Mouse (Mus musculus): ENCODE measurements around the gene Smim1. TPM values are rescaled to one million over a fixed set of nuclear protein-coding genes. Genes with fewer than 3 reads are reported as not detected.

Gene Smim1
- polyA plus RNA-seq, 1 experiment from 2014 or later = 3.7 TPM

DNA sequence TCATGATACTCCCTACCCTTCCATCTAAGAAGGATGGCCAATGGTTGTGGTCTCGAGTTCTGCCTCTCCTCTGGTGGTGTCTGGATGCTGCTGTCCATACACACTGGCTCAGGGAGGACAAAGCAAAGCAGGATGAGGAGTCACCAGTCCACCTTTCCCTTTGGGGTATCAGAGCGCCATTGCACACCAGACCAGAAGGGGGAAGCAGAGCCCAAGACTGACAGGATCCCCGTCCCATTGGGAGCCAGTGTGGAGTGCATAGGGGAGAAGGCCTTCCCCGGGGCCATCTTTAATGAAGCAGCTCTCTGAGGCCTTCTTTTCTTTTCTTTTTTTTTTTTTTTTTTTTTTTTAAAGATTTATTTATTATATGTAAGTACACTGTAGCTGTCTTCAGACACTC lies 27.0 kb upstream of the Smim1 start:
- 58% methylated on average over 4 of the region's 4 CpGs for WGBS
- no peak overlapping the region for H3K9ac ChIP-seq (replicated peaks; ENCODE audit: low read depth, low read length)

GRCm38 (mm10) chr4:154051401-154051800 lies 25.4 kb upstream of the Smim1 start:
- no peak overlapping the region for H3K4me3 ChIP-seq (replicated peaks; ENCODE audit: low read length)
- no peaks in the 10 kb centered on the region for H3K4me1 ChIP-seq (replicated peaks; ENCODE audit: control insufficient read depth, insufficient read depth, low read length)
- H3K36me3 ChIP-seq (ENCODE audit: control insufficient read depth, insufficient read depth) = no peaks in the 10 kb centered on the region
- H3K9ac ChIP-seq (replicated peaks; ENCODE audit: low read depth, low read length) = no peak overlapping the region
- no peaks in the 10 kb centered on the region for H3K27me3 ChIP-seq (replicated peaks; ENCODE audit: control insufficient read depth, insufficient read depth, low read length)
- no peak for ATAC-seq
- WGBS = 68% methylated on average over 3 of the region's 3 CpGs
- H3K9me3 ChIP-seq (ENCODE audit: control insufficient read depth, low read length) = no peaks in the 10 kb centered on the region
- no peak overlapping the region for H3K27ac ChIP-seq (ENCODE audit: low read length)
- no peak overlapping the region for H3K4me2 ChIP-seq (ENCODE audit: low read length)

More for the DNA sequence above, 27.0 kb upstream of the Smim1 start:
- Histone ChIP-seq H3K36me3 (ENCODE audit: control insufficient read depth, insufficient read depth) (no peaks in the 10 kb centered on the region), H3K4me2 (ENCODE audit: low read length) (no peak overlapping the region), H3K27me3 (replicated peaks; ENCODE audit: control insufficient read depth, insufficient read depth, low read length) (no peaks in the 10 kb centered on the region), H3K4me3 (replicated peaks; ENCODE audit: low read length) (no peak overlapping the region), H3K9me3 (ENCODE audit: control insufficient read depth, low read length) (no peaks in the 10 kb centered on the region), H3K4me1 (replicated peaks; ENCODE audit: control insufficient read depth, insufficient read depth, low read length) (no peaks in the 10 kb centered on the region), H3K27ac (ENCODE audit: low read length) (no peak overlapping the region)
- no peak for ATAC-seq

DNA sequence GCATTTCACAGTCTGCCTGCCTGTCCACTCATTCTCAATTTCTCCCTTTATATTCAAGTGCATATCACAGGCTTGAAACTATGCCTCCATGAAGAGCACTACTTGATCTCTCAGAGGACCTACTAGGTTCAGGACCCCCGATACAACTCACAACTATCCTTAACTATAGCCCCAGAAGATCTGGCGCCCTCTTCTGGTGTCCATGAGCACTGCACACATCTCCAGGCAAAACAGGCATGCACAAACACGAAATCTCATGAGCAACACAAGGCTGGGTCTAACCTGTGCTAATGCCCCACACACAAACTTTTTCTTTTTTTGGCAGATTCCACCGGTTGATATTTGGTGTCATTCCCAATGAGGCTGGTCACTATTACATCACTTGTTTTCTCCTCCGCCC lies 19.8 kb upstream of the Smim1 start:
- H3K4me1 ChIP-seq (replicated peaks; ENCODE audit: control insufficient read depth, insufficient read depth, low read length) = no peaks in the 10 kb centered on the region
- 69% methylated on average over 5 of the region's 5 CpGs for WGBS
- H3K36me3 ChIP-seq (ENCODE audit: control insufficient read depth, insufficient read depth) = no peaks in the 10 kb centered on the region
- no peaks in the 10 kb centered on the region for H3K9me3 ChIP-seq (ENCODE audit: control insufficient read depth, low read length)
- no peak overlapping the region for H3K9ac ChIP-seq (replicated peaks; ENCODE audit: low read depth, low read length)
- no peak for ATAC-seq
- H3K4me2 ChIP-seq (ENCODE audit: low read length) = no peak overlapping the region
- H3K27ac ChIP-seq (ENCODE audit: low read length) = no peak overlapping the region
- H3K4me3 ChIP-seq (replicated peaks; ENCODE audit: low read length) = no peak overlapping the region
- H3K27me3 ChIP-seq (replicated peaks; ENCODE audit: control insufficient read depth, insufficient read depth, low read length) = no peaks in the 10 kb centered on the region

DNA sequence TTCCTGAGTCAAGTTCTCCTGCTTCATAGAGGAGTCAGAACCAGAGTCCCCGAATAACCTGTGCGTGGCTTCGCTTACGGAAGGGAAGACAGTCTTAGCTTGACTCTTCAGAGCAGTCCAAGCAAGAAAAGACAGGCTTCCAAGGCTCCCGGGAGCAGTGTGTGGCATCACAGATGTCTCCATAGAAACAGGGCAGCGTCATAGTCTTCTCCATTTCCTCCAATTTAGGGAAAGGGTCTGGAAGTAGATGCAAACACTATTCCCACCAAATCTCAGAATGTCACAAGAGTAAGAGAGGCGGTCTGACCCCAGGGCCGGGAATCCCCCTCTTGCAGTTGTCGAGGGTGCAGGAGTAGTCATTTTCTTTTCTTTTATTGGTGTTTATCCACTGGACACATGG lies 16.5 kb upstream of the Smim1 start, which contains the start of gene Ccdc27:
Gene Ccdc27, minus strand, starts transcription at position 101 of the 400 bp plus-strand sequence.
- no peak within 1 kb of the TSS for H3K4me2 ChIP-seq (ENCODE audit: low read length)
- no peaks in the 10 kb centered on the region for H3K27me3 ChIP-seq (replicated peaks; ENCODE audit: control insufficient read depth, insufficient read depth, low read length)
- no peak within 1 kb of the TSS for H3K27ac ChIP-seq (ENCODE audit: low read length)
- no peaks in the 10 kb centered on the region for H3K36me3 ChIP-seq (ENCODE audit: control insufficient read depth, insufficient read depth)
- no peaks in the 10 kb centered on the region for H3K9me3 ChIP-seq (ENCODE audit: control insufficient read depth, low read length)
- no peak within 1 kb of the TSS for H3K4me3 ChIP-seq (replicated peaks; ENCODE audit: low read length)
- no peak within 1 kb of the TSS for H3K9ac ChIP-seq (replicated peaks; ENCODE audit: low read depth, low read length)
- ATAC-seq = no peak
- no peaks in the 10 kb centered on the region for H3K4me1 ChIP-seq (replicated peaks; ENCODE audit: control insufficient read depth, insufficient read depth, low read length)
- 84% methylated on average over 9 of the region's 9 CpGs for WGBS

- H3K4me1 ChIP-seq (replicated peaks; ENCODE audit: control insufficient read depth, insufficient read depth, low read length) = no peaks in the 10 kb centered on the region
- no peak overlapping the region for H3K4me3 ChIP-seq (replicated peaks; ENCODE audit: low read length)
- H3K27ac ChIP-seq (ENCODE audit: low read length) = no peak overlapping the region
- no peak overlapping the region for H3K9ac ChIP-seq (replicated peaks; ENCODE audit: low read depth, low read length)
- no peak for ATAC-seq
- H3K36me3 ChIP-seq (ENCODE audit: control insufficient read depth, insufficient read depth) = no peaks in the 10 kb centered on the region
- no peaks in the 10 kb centered on the region for H3K27me3 ChIP-seq (replicated peaks; ENCODE audit: control insufficient read depth, insufficient read depth, low read length)
- no peak overlapping the region for H3K4me2 ChIP-seq (ENCODE audit: low read length)
- no peaks in the 10 kb centered on the region for H3K9me3 ChIP-seq (ENCODE audit: control insufficient read depth, low read length)
- 53% methylated on average over 3 of the region's 3 CpGs for WGBS
Measured at GRCm38 (mm10) chr4:154037123-154037522, 11.1 kb upstream of the Smim1 start.

DNA sequence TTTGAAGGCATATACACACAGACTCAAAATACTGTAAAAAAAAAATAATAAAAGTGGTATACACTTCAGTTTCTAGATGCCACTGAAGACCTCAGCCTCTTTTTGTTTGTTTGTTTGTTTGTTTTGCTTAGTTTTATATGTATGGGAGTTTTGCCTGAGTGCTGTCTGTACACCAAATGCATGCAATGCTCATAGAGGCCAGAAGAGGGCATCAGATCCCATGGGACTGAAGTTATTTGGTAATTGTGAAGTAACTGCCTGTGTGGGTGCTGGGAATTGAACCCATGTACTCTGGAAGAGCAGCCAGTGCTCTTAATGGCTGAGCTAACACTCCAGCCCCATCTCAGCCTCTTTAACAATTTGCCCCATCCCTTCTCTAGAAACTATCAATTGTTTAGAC lies 2.6 kb upstream of the Smim1 start:
- ATAC-seq = no peak
- H3K4me3 ChIP-seq (replicated peaks; ENCODE audit: low read length) = no peak overlapping the region
- peaks cover 16% of the 10 kb centered on the region for H3K27me3 ChIP-seq (replicated peaks; ENCODE audit: control insufficient read depth, insufficient read depth, low read length)
- H3K4me2 ChIP-seq (ENCODE audit: low read length) = no peak overlapping the region
- no peak overlapping the region for H3K9ac ChIP-seq (replicated peaks; ENCODE audit: low read depth, low read length)
- no peak overlapping the region for H3K27ac ChIP-seq (ENCODE audit: low read length)
- no peaks in the 10 kb centered on the region for H3K36me3 ChIP-seq (ENCODE audit: control insufficient read depth, insufficient read depth)
- no peaks in the 10 kb centered on the region for H3K9me3 ChIP-seq (ENCODE audit: control insufficient read depth, low read length)
- H3K4me1 ChIP-seq (replicated peaks; ENCODE audit: control insufficient read depth, insufficient read depth, low read length) = peaks cover 7% of the 10 kb centered on the region

GRCm38 (mm10) chr4:154028066-154028465 lies 2.0 kb upstream of the Smim1 start:
- Histone ChIP-seq H3K4me1 (replicated peaks; ENCODE audit: control insufficient read depth, insufficient read depth, low read length) (peaks cover 7% of the 10 kb centered on the region), H3K27ac (ENCODE audit: low read length) (no peak overlapping the region), H3K27me3 (replicated peaks; ENCODE audit: control insufficient read depth, insufficient read depth, low read length) (peaks cover 16% of the 10 kb centered on the region), H3K9ac (replicated peaks; ENCODE audit: low read depth, low read length) (no peak overlapping the region), H3K4me3 (replicated peaks; ENCODE audit: low read length) (no peak overlapping the region), H3K4me2 (ENCODE audit: low read length) (no peak overlapping the region), H3K9me3 (ENCODE audit: control insufficient read depth, low read length) (no peaks in the 10 kb centered on the region), H3K36me3 (ENCODE audit: control insufficient read depth, insufficient read depth) (no peaks in the 10 kb centered on the region)
- no peak for ATAC-seq
- 69% methylated on average over 7 of the region's 7 CpGs for WGBS

- H3K27me3 ChIP-seq (replicated peaks; ENCODE audit: control insufficient read depth, insufficient read depth, low read length) = peaks cover 16% of the 10 kb centered on the region
- peaks cover 8% of the 10 kb centered on the region; the same call in 1 of the 2 replicates for H3K36me3 ChIP-seq (ENCODE audit: control insufficient read depth, insufficient read depth)
- H3K4me3 ChIP-seq (replicated peaks; ENCODE audit: low read length) = no peak overlapping the region; the same call in 1 of the 2 replicates
- no peak overlapping the region for H3K9ac ChIP-seq (replicated peaks; ENCODE audit: low read depth, low read length)
- no peaks in the 10 kb centered on the region for H3K9me3 ChIP-seq (ENCODE audit: control insufficient read depth, low read length)
- 26% methylated on average over 2 of the region's 2 CpGs for WGBS
- H3K27ac ChIP-seq (ENCODE audit: low read length) = no peak overlapping the region
- no peak for ATAC-seq
- H3K4me2 ChIP-seq (ENCODE audit: low read length) = 0 out of 2 replicates have a peak overlapping the region, but pooled peaks have one; percentile 42
- peaks cover 7% of the 10 kb centered on the region for H3K4me1 ChIP-seq (replicated peaks; ENCODE audit: control insufficient read depth, insufficient read depth, low read length)
Measured at GRCm38 (mm10) chr4:154026441-154026761, 371 bp upstream of the Smim1 start.

GRCm38 (mm10) chr4:154024729-154025521 lies 1.1 kb downstream of the Smim1 start:
- no peak overlapping the region for H3K4me2 ChIP-seq (ENCODE audit: low read length)
- no peak for ATAC-seq
- no peaks in the 10 kb centered on the region for H3K9me3 ChIP-seq (ENCODE audit: control insufficient read depth, low read length)
- no peak overlapping the region for H3K4me3 ChIP-seq (replicated peaks; ENCODE audit: low read length)
- H3K27ac ChIP-seq (ENCODE audit: low read length) = no peak overlapping the region
- peaks cover 16% of the 10 kb centered on the region for H3K27me3 ChIP-seq (replicated peaks; ENCODE audit: control insufficient read depth, insufficient read depth, low read length)
- H3K4me1 ChIP-seq (replicated peaks; ENCODE audit: control insufficient read depth, insufficient read depth, low read length) = peaks cover 7% of the 10 kb centered on the region
- H3K36me3 ChIP-seq (ENCODE audit: control insufficient read depth, insufficient read depth) = peaks cover 14% of the 10 kb centered on the region; the same call in 1 of the 2 replicates
- no peak overlapping the region for H3K9ac ChIP-seq (replicated peaks; ENCODE audit: low read depth, low read length)
- 37% methylated on average over 17 of the region's 17 CpGs for WGBS
